Mouse (Mus musculus) hindbrain, embryonic 14.5 days (tissue): ENCODE data around the gene Rgs5. TPM values are rescaled to one million over a fixed set of nuclear protein-coding genes. Genes with fewer than 3 reads are reported as not detected.

ENCODE experiments used
- polyA plus RNA-seq: library from polyadenylated mRNA; unstranded; fragments of >200 nt; fragmentation: Nextera tagmentation; extraction: Ambion mirVana; gene quantifications from 2 replicates; pipeline ENCODE4 v1.2.1, GENCODE M21; 2014

Rgs5 gene
- polyA plus RNA-seq, 1 experiment from 2014 or later, result 24.2 TPM

Other genes starting within 250 kb of the Rgs5 start
- 11.3 and 14.1 TPM in 2 replicates for gene Nuf2, start 124.0 kb upstream of the Rgs5 start, polyA plus RNA-seq
- gene Rgs4, start 92.1 kb downstream of the Rgs5 start, polyA plus RNA-seq, result 73.3 and 88.0 TPM in 2 replicates